Mouse (Mus musculus) forebrain, embryonic 11.5 days (tissue): ENCODE measurements around the gene Pkp2. TPM values are rescaled to one million over a fixed set of nuclear protein-coding genes. Genes with fewer than 3 reads are reported as not detected.

Experiments used
- ATAC-seq: fragments of 200-750 bp; cut with Nextera tagmentation; replicated peaks from 2 replicates; pipeline ENCODE4 v1.8.0; 2017; ENCODE audit warnings: moderate TSS enrichment; ENCODE audit not compliant: low FRiP score
- DNase-seq: peaks from one replicate; pipeline ENCODE4 v3.0.0-alpha.2; 2017; ENCODE audit warnings: low spot score
- H3K27ac ChIP-seq: fragments of 300-500 bp; sonication (generic); 2 replicates; pipeline ENCODE4 v1.5.1; 2014; ENCODE audit warnings: low read depth, low read length
- H3K27me3 ChIP-seq: fragments of 300-500 bp; sonication (generic); 2 replicates; pipeline ENCODE4 v1.6.1; 2014; ENCODE audit warnings: mild to moderate bottlenecking, low read length, mixed read lengths; ENCODE audit not compliant: control insufficient read depth, insufficient read depth
- H3K36me3 ChIP-seq: fragments of 300-500 bp; sonication (generic); 2 replicates; pipeline ENCODE4 v1.6.1; 2014; ENCODE audit warnings: mild to moderate bottlenecking, low read length, moderate library complexity, mixed read lengths; ENCODE audit not compliant: control insufficient read depth, insufficient read depth
- H3K4me1 ChIP-seq: fragments of 300-500 bp; sonication (generic); replicated peaks from 2 replicates; pipeline ENCODE4 v1.6.1; 2014; ENCODE audit warnings: low read length, mixed read lengths; ENCODE audit not compliant: control insufficient read depth, insufficient read depth
- H3K4me2 ChIP-seq: fragments of 300-500 bp; sonication (generic); 2 replicates; pipeline ENCODE4 v1.6.1; 2014; ENCODE audit warnings: low read depth, mild to moderate bottlenecking, low read length, moderate library complexity, mixed read lengths; ENCODE audit not compliant: severe bottlenecking
- H3K4me3 ChIP-seq: fragments of 300-500 bp; sonication (generic); 2 replicates; pipeline ENCODE4 v1.5.1; 2014; ENCODE audit warnings: low read depth, low read length
- H3K9ac ChIP-seq: fragments of 300-500 bp; sonication (generic); 2 replicates; pipeline ENCODE4 v1.6.1; 2014; ENCODE audit warnings: low read length
- H3K9me3 ChIP-seq: fragments of 300-500 bp; sonication (generic); 2 replicates; pipeline ENCODE4 v1.6.1; 2016; ENCODE audit warnings: low read length, mixed read lengths; ENCODE audit not compliant: control insufficient read depth
- WGBS: fragments of 180-500 bp; shearing (Covaris S2); extraction: QIAGEN DNeasy Blood & Tissue Kit; methylation state at CpG from one replicate; pipeline ENCODE4 v1.1.7; 2014; 5-methylcytosine and 5-hydroxymethylcytosine counted together
- polyA plus RNA-seq: library from polyadenylated mRNA; unstranded; fragments of >200 nt; fragmentation: Nextera tagmentation; extraction: Ambion mirVana; gene quantifications from 2 replicates; pipeline ENCODE4 v1.2.1, GENCODE M21; 2014

The Pkp2 gene
- polyA plus RNA-seq, 1 experiment from 2014 or later: 4.0 TPM

DNA sequence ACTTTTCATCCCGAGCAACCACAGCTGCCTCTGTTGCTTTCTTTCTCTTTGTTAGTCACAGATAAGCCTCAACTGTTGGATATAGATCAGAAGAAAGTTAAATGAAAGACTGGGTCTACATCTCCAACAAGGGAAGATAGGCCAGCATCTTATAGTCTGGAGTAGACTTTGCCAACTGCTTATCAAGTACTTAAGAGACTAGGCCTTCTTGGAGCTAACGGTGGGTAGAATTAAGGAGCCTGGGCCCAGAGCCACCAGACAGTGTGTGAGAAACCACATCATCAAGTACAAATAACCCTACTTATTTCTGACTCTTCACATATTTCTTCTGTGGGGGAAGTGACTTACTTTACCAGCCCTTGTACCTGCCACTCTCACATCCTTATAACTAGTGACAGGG is 37.4 kb downstream of the Pkp2 start:
- Histone ChIP-seq H3K27ac (no peak overlapping the region), H3K9me3 (no peaks in the 10 kb centered on the region), H3K4me1 (0 out of 2 replicates have a peak, but pooled peaks cover 2% of the 10 kb centered on the region), H3K36me3 (no peaks in the 10 kb centered on the region), H3K4me2 (no peak overlapping the region), H3K4me3 (no peak overlapping the region), H3K27me3 (no peaks in the 10 kb centered on the region), H3K9ac (no peak overlapping the region)
- ATAC-seq (no peak), DNase-seq (no peak)
- 76% methylated on average over 2 of the region's 2 CpGs for WGBS

DNA sequence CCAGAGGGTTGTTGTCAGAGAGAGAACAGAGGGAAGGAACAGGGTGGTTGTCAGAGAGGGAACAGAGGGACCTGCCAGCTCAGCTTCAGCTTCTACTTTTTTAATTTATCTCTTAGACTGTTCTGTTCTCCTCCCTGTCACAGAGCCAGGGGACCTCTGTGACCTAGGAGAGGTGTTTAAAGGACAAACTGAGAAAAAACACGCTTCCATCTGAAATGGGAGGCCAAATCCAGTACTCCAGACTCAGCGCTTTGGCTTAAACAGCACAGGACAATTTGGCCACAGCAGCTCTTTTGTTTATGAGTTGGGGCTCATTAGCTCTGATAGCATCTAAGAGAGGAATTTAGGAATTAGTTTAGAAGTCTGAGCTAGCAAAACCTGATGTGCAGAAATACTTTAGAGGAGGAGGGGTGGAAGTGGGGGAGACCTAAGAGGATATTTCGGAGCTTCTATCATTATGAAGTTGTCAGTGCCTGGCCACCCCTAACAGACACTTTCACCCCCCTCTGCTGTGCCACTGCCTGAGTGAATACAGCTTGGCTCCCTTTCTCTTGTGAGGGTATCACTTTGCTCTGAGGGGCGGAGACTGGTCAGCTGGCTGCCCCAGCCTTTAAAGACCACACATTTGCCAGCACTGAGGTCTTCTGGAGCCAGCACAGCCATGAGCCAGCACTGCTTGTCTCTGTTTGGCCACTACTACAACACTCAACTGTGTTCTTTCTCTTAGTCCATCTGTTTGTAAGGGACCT is 40.4 kb downstream of the Pkp2 start:
- 24% methylated on average over 4 of the region's 4 CpGs for WGBS

DNA sequence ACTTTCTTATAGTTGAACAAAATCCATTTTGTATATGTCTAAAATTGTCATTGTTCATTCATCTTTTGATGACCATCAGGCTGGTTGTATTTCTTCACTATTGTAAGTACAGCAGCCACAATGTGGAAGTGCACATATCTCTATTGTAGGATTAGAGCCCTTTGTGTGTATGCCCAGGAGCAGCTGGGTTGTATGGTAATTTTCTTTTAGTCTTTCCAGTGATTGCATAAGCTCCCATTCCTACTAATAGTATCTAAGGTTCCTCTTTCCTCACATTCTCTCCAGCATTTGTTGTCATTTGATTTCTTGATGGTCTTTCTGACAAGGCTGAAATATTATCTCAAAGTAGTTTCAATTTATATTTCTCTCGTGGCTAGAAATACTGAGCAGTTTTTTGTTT is 42.1 kb downstream of the Pkp2 start:
- Histone ChIP-seq H3K9ac (no peak overlapping the region), H3K27ac (no peak overlapping the region), H3K4me3 (no peak overlapping the region), H3K4me1 (0 out of 2 replicates have a peak, but pooled peaks cover 2% of the 10 kb centered on the region), H3K36me3 (no peaks in the 10 kb centered on the region), H3K4me2 (no peak overlapping the region), H3K9me3 (no peaks in the 10 kb centered on the region), H3K27me3 (no peaks in the 10 kb centered on the region)
- ATAC-seq (no peak), DNase-seq (no peak)
- 86% methylated on average over 1 of the region's 1 CpGs for WGBS

More for the DNA sequence above, 40.4 kb downstream of the Pkp2 start:
- Histone ChIP-seq H3K36me3 (no peaks in the 10 kb centered on the region), H3K4me1 (0 out of 2 replicates have a peak, but pooled peaks cover 2% of the 10 kb centered on the region), H3K27ac (no peak overlapping the region), H3K9me3 (no peaks in the 10 kb centered on the region), H3K9ac (no peak overlapping the region), H3K27me3 (no peaks in the 10 kb centered on the region), H3K4me2 (no peak overlapping the region), H3K4me3 (no peak overlapping the region)
- ATAC-seq (peak; percentile 65; the same call in 1 of the 2 replicates), DNase-seq (no peak)

DNA sequence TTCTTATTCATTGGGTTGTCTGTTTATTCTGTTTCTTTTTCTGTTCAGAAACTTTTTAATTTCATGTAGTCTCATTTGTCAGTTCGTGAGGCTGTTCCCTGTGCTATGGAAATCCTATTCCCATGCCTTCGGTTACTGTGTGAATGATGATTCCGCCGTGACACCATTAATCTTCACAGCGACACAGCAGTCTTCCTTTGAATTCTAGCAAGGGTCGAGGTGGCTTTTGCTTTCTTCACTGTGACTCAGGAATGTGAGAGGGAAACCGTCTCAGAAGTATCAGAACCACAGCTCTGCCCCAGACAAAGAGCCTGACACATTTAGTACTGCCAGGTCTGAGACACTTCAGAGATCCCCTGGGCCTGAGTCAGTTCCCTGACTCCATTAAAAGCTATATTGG is 42.8 kb downstream of the Pkp2 start:
- 74% methylated on average over 7 of the region's 7 CpGs for whole genome bisulfite sequencing
- Histone ChIP-seq H3K27ac (no peak overlapping the region), H3K27me3 (no peaks in the 10 kb centered on the region), H3K4me3 (no peak overlapping the region), H3K9ac (no peak overlapping the region), H3K36me3 (no peaks in the 10 kb centered on the region), H3K9me3 (no peaks in the 10 kb centered on the region), H3K4me2 (no peak overlapping the region), H3K4me1 (0 out of 2 replicates have a peak, but pooled peaks cover 2% of the 10 kb centered on the region)
- ATAC-seq (no peak), DNase-seq (no peak)

DNA sequence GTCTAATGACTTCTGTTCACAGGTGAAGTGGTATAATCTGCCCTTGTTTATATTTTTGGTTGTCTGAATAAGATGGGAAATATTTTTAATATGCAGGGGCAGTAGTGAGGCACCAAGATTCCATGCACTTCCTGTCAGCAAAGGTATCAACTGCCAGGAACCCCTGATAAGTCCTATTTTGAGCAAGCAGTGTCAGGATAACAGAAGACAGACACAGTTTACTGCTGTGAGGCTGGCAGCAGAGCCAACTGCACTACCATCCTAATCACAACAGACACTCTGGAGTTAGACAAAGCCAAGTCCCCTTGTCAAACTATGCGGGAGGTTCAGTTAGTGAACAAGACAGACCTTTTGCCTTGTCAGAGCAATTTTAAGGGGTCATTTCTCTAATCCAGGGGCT is 43.6 kb downstream of the Pkp2 start:
- ATAC-seq: no peak
- Histone ChIP-seq H3K4me2 (no peak overlapping the region), H3K9me3 (no peaks in the 10 kb centered on the region), H3K36me3 (no peaks in the 10 kb centered on the region), H3K4me1 (0 out of 2 replicates have a peak, but pooled peaks cover 2% of the 10 kb centered on the region), H3K9ac (no peak overlapping the region), H3K4me3 (no peak overlapping the region), H3K27me3 (no peaks in the 10 kb centered on the region), H3K27ac (no peak overlapping the region)
- 75% methylated on average over 1 of the region's 1 CpGs for WGBS
- DNase-seq: no peak

DNA sequence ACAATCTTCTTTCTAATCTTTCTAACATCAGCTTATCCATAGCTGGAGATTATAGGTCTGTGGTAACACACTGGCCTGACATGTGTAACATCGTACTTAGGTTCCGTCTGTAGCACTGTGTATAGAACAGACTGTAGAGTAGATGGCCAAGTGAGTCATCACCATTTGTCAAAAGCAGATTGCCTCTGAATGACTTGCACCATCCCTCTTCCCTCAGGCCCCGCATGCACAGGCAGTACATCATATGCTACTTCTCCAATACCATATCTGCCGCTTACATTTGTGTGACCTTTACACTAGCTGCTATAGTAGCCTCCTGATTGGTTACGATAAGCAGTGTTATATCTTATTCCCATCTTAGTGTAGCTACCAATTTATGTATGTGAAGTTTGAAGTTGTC is 47.8 kb downstream of the Pkp2 start:
- Histone ChIP-seq H3K4me1 (no peaks in the 10 kb centered on the region), H3K36me3 (no peaks in the 10 kb centered on the region), H3K27me3 (no peaks in the 10 kb centered on the region), H3K27ac (no peak overlapping the region), H3K9ac (no peak overlapping the region), H3K4me2 (no peak overlapping the region), H3K4me3 (no peak overlapping the region), H3K9me3 (no peaks in the 10 kb centered on the region)
- no peak for DNase-seq
- 91% methylated on average over 5 of the region's 5 CpGs for WGBS
- no peak for ATAC-seq

DNA sequence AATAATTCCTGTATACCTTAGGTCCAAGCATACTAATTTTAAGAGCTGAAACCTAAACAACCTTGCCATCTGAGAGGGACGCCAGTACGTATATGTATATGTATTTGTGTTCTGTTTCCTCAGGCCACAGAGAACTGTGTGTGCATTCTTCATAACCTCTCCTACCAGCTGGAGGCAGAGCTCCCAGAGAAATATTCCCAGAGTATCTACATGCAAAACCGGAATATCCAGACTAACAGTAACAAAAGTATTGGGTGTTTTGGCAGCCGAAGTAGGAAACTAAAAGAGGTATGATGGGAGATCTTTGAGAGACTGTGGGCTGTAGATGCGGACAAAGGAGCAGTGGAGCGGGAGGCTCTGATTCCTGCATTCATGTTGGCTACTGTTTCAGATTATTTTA is 48.4 kb downstream of the Pkp2 start:
- no peaks in the 10 kb centered on the region for H3K36me3 ChIP-seq
- no peak for ATAC-seq
- no peak overlapping the region for H3K4me2 ChIP-seq
- H3K27ac ChIP-seq: no peak overlapping the region
- H3K9ac ChIP-seq: no peak overlapping the region
- no peak overlapping the region for H3K4me3 ChIP-seq
- H3K27me3 ChIP-seq: no peaks in the 10 kb centered on the region
- no peaks in the 10 kb centered on the region for H3K9me3 ChIP-seq
- 93% methylated on average over 6 of the region's 6 CpGs for WGBS
- H3K4me1 ChIP-seq: no peaks in the 10 kb centered on the region
- DNase-seq: no peak

DNA sequence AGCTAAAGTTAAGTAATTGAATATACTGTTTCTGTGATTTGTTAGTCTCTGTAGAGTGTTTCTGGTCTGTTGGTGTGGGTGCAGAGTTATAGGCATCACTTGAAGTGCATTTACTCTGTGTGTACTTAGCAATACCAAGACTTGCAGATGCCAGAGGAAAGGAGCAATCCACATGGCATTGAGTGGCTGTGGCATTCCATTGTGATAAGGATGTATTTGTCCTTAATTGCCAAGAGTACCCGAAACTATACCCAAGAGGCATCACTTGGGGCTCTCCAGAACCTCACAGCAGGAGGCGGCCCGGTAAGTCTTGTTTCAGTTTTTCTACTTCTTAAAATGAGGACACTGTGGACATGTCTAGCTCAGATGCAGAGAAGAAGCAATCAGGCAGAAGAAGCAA is 49.3 kb downstream of the Pkp2 start:
- no peak overlapping the region for H3K9ac ChIP-seq
- 92% methylated on average over 3 of the region's 3 CpGs for WGBS
- no peaks in the 10 kb centered on the region for H3K27me3 ChIP-seq
- no peak overlapping the region for H3K4me2 ChIP-seq
- H3K4me1 ChIP-seq: no peaks in the 10 kb centered on the region
- H3K4me3 ChIP-seq: no peak overlapping the region
- ATAC-seq (no peak), DNase-seq (no peak)
- no peaks in the 10 kb centered on the region for H3K36me3 ChIP-seq
- H3K27ac ChIP-seq: no peak overlapping the region
- H3K9me3 ChIP-seq: no peaks in the 10 kb centered on the region

DNA sequence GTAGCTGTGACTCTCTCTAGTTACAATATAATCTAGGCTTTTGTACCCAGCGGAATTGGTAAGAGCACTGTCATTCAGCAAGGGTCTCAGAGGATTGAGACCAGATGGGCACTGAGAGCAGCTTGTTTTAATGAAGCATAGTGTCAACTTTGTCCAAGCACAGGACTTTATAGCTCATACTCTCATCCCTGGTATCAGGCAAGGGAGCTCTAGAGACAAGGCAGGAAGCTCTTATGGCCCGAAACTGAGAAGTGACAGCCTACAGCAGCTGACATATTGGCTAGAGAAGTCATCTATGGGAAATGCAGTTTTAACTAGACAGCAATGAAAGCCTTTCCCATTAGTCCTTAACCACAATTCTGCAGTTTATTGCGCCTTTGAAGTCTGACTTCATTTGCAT is 59.9 kb downstream of the Pkp2 start:
- no peak overlapping the region for H3K9ac ChIP-seq
- ATAC-seq: peak; percentile 46

More for the DNA sequence above, 59.9 kb downstream of the Pkp2 start:
- H3K4me1 ChIP-seq: peaks cover 7% of the 10 kb centered on the region; the same call in 1 of the 2 replicates
- no peak overlapping the region for H3K4me3 ChIP-seq
- H3K9me3 ChIP-seq: no peaks in the 10 kb centered on the region
- no peaks in the 10 kb centered on the region for H3K36me3 ChIP-seq
- no peak for DNase-seq
- 46% methylated on average over 3 of the region's 3 CpGs for WGBS
- no peak overlapping the region for H3K27ac ChIP-seq
- H3K4me2 ChIP-seq: 0 out of 2 replicates have a peak overlapping the region, but pooled peaks have one; percentile 11
- H3K27me3 ChIP-seq: no peaks in the 10 kb centered on the region
